Mouse (Mus musculus) embryo, embryonic 11 days (tissue): ENCODE measurements around the gene Ppp4r4.
"Not testable (repeated sequence)": the region's sequence is repeated elsewhere in the genome, so short reads cannot be mapped to it uniquely, and the experiment has no call there.

Source experiments
- DNase-seq: peaks from one replicate; pipeline ENCODE4 v3.0.0-alpha.2; 2015

Ppp4r4 gene

GRCm38 (mm10) chr12:103543351-103543750 lies 11.3 kb downstream of the Ppp4r4 start:
- DNase-seq, result no peak

GRCm38 (mm10) chr12:103544213-103544612 lies 12.1 kb downstream of the Ppp4r4 start:
- peak; percentile 72 for DNase-seq

- DNase-seq, result no peak
Observed at GRCm38 (mm10) chr12:103547438-103547837, 15.4 kb downstream of the Ppp4r4 start.

- no peak for DNase-seq
Observed at GRCm38 (mm10) chr12:103548526-103548925, 16.4 kb downstream of the Ppp4r4 start.

- no peak for DNase-seq
Observed at GRCm38 (mm10) chr12:103550047-103550446, 18.0 kb downstream of the Ppp4r4 start.

- no peak for DNase-seq
Observed at GRCm38 (mm10) chr12:103551422-103551821, 19.3 kb downstream of the Ppp4r4 start.

- no peak for DNase-seq
Observed at GRCm38 (mm10) chr12:103552506-103552905, 20.4 kb downstream of the Ppp4r4 start.

- no peak for DNase-seq
Observed at GRCm38 (mm10) chr12:103553497-103553896, 21.4 kb downstream of the Ppp4r4 start.

GRCm38 (mm10) chr12:103556856-103557255 lies 24.8 kb downstream of the Ppp4r4 start:
- DNase-seq, result no peak

- no peak for DNase-seq
Observed at GRCm38 (mm10) chr12:103564726-103565125, 32.6 kb downstream of the Ppp4r4 start.

- no peak for DNase-seq
Observed at GRCm38 (mm10) chr12:103565151-103565550, 33.1 kb downstream of the Ppp4r4 start.

GRCm38 (mm10) chr12:103567129-103567528 lies 35.0 kb downstream of the Ppp4r4 start:
- DNase-seq, result peak; percentile 14

- DNase-seq, result no peak
Observed at GRCm38 (mm10) chr12:103569690-103570089, 37.6 kb downstream of the Ppp4r4 start.

- not testable (repeated sequence) for DNase-seq
Observed at GRCm38 (mm10) chr12:103578148-103578547, 46.1 kb downstream of the Ppp4r4 start.

GRCm38 (mm10) chr12:103583771-103584170 lies 51.7 kb downstream of the Ppp4r4 start:
- DNase-seq, result no peak

- no peak for DNase-seq
Observed at GRCm38 (mm10) chr12:103598411-103598810, 66.3 kb downstream of the Ppp4r4 start.

GRCm38 (mm10) chr12:103600364-103600763 lies 68.3 kb downstream of the Ppp4r4 start:
- no peak for DNase-seq

GRCm38 (mm10) chr12:103601839-103602238 lies 69.8 kb downstream of the Ppp4r4 start:
- no peak for DNase-seq

GRCm38 (mm10) chr12:103615141-103615540 lies 83.1 kb downstream of the Ppp4r4 start:
- no peak for DNase-seq

- no peak for DNase-seq
Observed at GRCm38 (mm10) chr12:103615734-103616133, 83.7 kb downstream of the Ppp4r4 start.

- DNase-seq, result no peak
Observed at GRCm38 (mm10) chr12:103616860-103617261, 84.8 kb downstream of the Ppp4r4 start.

- no peak for DNase-seq
Observed at GRCm38 (mm10) chr12:103631203-103631612, 99.1 kb downstream of the Ppp4r4 start, which contains the start of gene Serpina10. Serpina10 (minus strand) TSS chr12:103631444.

GRCm38 (mm10) chr12:103634430-103634829 lies 102.3 kb downstream of the Ppp4r4 start:
- DNase-seq, result no peak

GRCm38 (mm10) chr12:103635846-103636245 lies 103.8 kb downstream of the Ppp4r4 start:
- no peak for DNase-seq

- DNase-seq, result peak; percentile 76
Observed at GRCm38 (mm10) chr12:103643336-103643735, 111.3 kb downstream of the Ppp4r4 start.

GRCm38 (mm10) chr12:103643818-103644217 lies 111.7 kb downstream of the Ppp4r4 start:
- no peak for DNase-seq
